Mouse (Mus musculus) forebrain, embryonic 12.5 days (tissue): Measurements from ENCODE around the gene Dnajc13. TPM values are rescaled to one million over a fixed set of nuclear protein-coding genes. Genes with fewer than 3 reads are reported as not detected.

Experiments
- ATAC-seq: fragments of 200-750 bp; cut with Nextera tagmentation; 2 replicates; pipeline ENCODE4 v1.8.0; 2017; ENCODE audit warnings: moderate TSS enrichment; ENCODE audit not compliant: low FRiP score
- H3K27ac ChIP-seq: fragments of 300-500 bp; sonication (generic); 2 replicates; pipeline ENCODE4 v1.5.1; 2016; ENCODE audit warnings: mild to moderate bottlenecking
- H3K27me3 ChIP-seq: fragments of 300-500 bp; sonication (generic); 2 replicates; pipeline ENCODE4 v1.6.1; 2016; ENCODE audit warnings: mild to moderate bottlenecking
- H3K36me3 ChIP-seq: fragments of 300-500 bp; sonication (generic); replicated peaks from 2 replicates; pipeline ENCODE4 v1.6.1; 2016; ENCODE audit warnings: mild to moderate bottlenecking
- H3K4me1 ChIP-seq: fragments of 300-500 bp; sonication (generic); 2 replicates; pipeline ENCODE4 v1.6.1; 2016
- H3K4me2 ChIP-seq: fragments of 300-500 bp; sonication (generic); 2 replicates; pipeline ENCODE4 v1.6.1; 2016; ENCODE audit warnings: mild to moderate bottlenecking, moderate library complexity
- H3K4me3 ChIP-seq: fragments of 300-500 bp; sonication (generic); replicated peaks from 2 replicates; pipeline ENCODE4 v1.5.1; 2016; ENCODE audit warnings: mild to moderate bottlenecking
- H3K9ac ChIP-seq: fragments of 300-500 bp; sonication (generic); 2 replicates; pipeline ENCODE4 v1.6.1; 2016; ENCODE audit warnings: mild to moderate bottlenecking
- H3K9me3 ChIP-seq: fragments of 300-500 bp; sonication (generic); 2 replicates; pipeline ENCODE4 v1.6.1; 2016
- WGBS: fragments of 180-500 bp; shearing (Covaris S2); methylation state at CpG from one replicate; pipeline ENCODE4 v1.1.7; 2016; 5-methylcytosine and 5-hydroxymethylcytosine counted together
- polyA plus RNA-seq: library from polyadenylated mRNA; unstranded; fragments of >200 nt; fragmentation: Nextera tagmentation; extraction: Ambion mirVana; gene quantifications from 2 replicates; pipeline ENCODE4 v1.2.1, GENCODE M21; 2016

The Dnajc13 gene
- polyA plus RNA-seq, 1 experiment from 2014 or later, result 26.7 TPM

GRCm38 (mm10) chr9:104165926-104166325, 96.8 kb downstream of the Dnajc13 start:
- Histone ChIP-seq H3K27me3 (no peaks in the 10 kb centered on the region), H3K27ac (no peak overlapping the region), H3K4me2 (no peak overlapping the region), H3K4me1 (no peaks in the 10 kb centered on the region), H3K4me3 (no peak overlapping the region), H3K36me3 (peaks cover 84% of the 10 kb centered on the region), H3K9me3 (no peaks in the 10 kb centered on the region), H3K9ac (no peak overlapping the region)
- no peak for ATAC-seq
- 94% methylated on average over 5 of the region's 5 CpGs for WGBS

- Histone ChIP-seq H3K4me2 (no peak overlapping the region), H3K4me1 (no peaks in the 10 kb centered on the region), H3K36me3 (peaks cover 89% of the 10 kb centered on the region), H3K27ac (no peak overlapping the region), H3K9ac (no peak overlapping the region), H3K4me3 (no peak overlapping the region), H3K27me3 (no peaks in the 10 kb centered on the region), H3K9me3 (no peaks in the 10 kb centered on the region)
- WGBS, result 89% methylated on average over 5 of the region's 5 CpGs
- no peak for ATAC-seq
Measured at GRCm38 (mm10) chr9:104164194-104164593, 98.5 kb downstream of the Dnajc13 start.

- Histone ChIP-seq H3K4me1 (no peaks in the 10 kb centered on the region), H3K4me3 (no peak overlapping the region), H3K4me2 (no peak overlapping the region), H3K27me3 (no peaks in the 10 kb centered on the region), H3K9me3 (no peaks in the 10 kb centered on the region), H3K27ac (no peak overlapping the region), H3K9ac (no peak overlapping the region), H3K36me3 (peaks cover 96% of the 10 kb centered on the region)
- no peak for ATAC-seq
- whole genome bisulfite sequencing, result 85% methylated on average over 7 of the region's 7 CpGs
Measured at GRCm38 (mm10) chr9:104161117-104161516, 101.6 kb downstream of the Dnajc13 start.

DNA sequence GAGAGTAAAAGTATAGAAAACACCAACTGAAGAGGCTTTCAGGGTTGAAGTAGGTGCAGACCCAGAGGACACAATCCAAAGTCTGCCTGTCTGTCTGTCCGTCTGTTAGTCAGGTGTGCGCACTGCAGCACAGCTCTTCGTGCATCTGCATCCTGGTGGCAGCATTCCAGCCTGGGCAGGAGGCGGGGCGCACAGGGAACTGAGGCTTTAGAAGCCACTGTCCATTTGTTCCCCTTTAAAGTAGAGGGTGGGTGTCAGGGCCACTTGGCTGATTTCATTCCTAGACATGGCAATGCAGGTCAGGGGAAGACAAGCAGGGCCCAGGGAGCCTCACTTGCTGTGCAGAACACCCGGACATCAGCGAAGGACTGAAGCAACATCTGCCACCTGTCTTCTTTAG, 105.4 kb downstream of the Dnajc13 start:
- Histone ChIP-seq H3K9ac (no peak overlapping the region), H3K9me3 (no peaks in the 10 kb centered on the region), H3K4me2 (no peak overlapping the region), H3K36me3 (peaks cover 95% of the 10 kb centered on the region), H3K27ac (no peak overlapping the region), H3K4me3 (no peak overlapping the region), H3K4me1 (no peaks in the 10 kb centered on the region), H3K27me3 (no peaks in the 10 kb centered on the region)
- WGBS, result 93% methylated on average over 7 of the region's 7 CpGs
- no peak for ATAC-seq

DNA sequence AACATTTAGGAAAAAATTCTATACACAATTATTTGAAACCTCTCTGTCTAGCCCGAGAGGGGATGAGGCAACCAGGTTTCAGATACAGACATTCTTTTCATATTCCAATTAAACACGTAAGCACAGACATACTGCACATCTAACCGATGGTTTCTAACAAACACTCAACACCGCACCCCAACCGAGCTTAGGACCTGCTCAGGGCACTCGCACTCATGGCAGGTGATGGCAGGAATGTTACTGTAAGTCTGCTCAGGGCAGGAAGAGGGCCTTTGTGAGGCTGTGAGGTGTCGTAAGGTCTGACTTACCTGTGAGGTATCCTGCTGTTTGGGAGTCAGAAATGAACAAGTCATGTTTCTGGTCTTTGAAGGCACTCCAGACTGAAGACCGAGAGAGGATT, 106.2 kb downstream of the Dnajc13 start:
- no peaks in the 10 kb centered on the region for H3K4me1 ChIP-seq
- H3K4me2 ChIP-seq, result no peak overlapping the region
- no peak overlapping the region for H3K9ac ChIP-seq
- H3K27ac ChIP-seq, result no peak overlapping the region
- no peaks in the 10 kb centered on the region for H3K9me3 ChIP-seq
- H3K36me3 ChIP-seq, result peaks cover 95% of the 10 kb centered on the region
- WGBS, result 93% methylated on average over 8 of the region's 8 CpGs
- no peaks in the 10 kb centered on the region for H3K27me3 ChIP-seq
- ATAC-seq, result no peak
- H3K4me3 ChIP-seq, result no peak overlapping the region

- no peak overlapping the region for H3K4me2 ChIP-seq
- ATAC-seq, result no peak
- no peaks in the 10 kb centered on the region for H3K4me1 ChIP-seq
- H3K27ac ChIP-seq, result no peak overlapping the region
- no peak overlapping the region for H3K9ac ChIP-seq
- H3K4me3 ChIP-seq, result no peak overlapping the region
- no peaks in the 10 kb centered on the region for H3K27me3 ChIP-seq
- peaks cover 94% of the 10 kb centered on the region for H3K36me3 ChIP-seq
- whole genome bisulfite sequencing, result 94% methylated on average over 14 of the region's 14 CpGs
- no peaks in the 10 kb centered on the region for H3K9me3 ChIP-seq
Measured at GRCm38 (mm10) chr9:104155100-104155715, 107.5 kb downstream of the Dnajc13 start.

GRCm38 (mm10) chr9:104152121-104152520, 110.6 kb downstream of the Dnajc13 start:
- Histone ChIP-seq H3K4me2 (no peak overlapping the region), H3K27ac (no peak overlapping the region), H3K36me3 (peaks cover 71% of the 10 kb centered on the region), H3K4me1 (no peaks in the 10 kb centered on the region), H3K9me3 (no peaks in the 10 kb centered on the region), H3K9ac (no peak overlapping the region), H3K27me3 (no peaks in the 10 kb centered on the region), H3K4me3 (no peak overlapping the region)
- WGBS, result 95% methylated on average over 7 of the region's 7 CpGs
- ATAC-seq, result no peak

DNA sequence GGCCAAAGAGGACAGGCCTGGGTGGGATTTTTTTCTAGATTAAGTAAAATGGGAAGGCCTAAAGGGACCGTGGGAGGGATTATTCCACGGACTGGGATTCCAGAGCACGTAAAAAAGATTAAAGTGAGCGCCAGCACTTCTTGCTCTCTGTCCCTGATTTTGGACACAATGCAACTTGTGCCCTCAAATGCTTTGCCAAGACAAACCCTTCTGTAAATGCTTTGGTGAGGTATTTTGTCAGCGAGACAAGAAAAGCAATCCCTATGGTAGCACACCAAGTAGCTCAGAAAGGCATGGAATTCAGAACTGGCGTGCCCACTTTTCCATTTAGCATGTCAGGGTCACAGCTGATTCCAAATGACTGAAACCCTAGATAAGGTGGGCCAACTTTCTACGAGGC, 113.8 kb downstream of the Dnajc13 start:
- Histone ChIP-seq H3K27ac (no peak overlapping the region), H3K36me3 (peaks cover 40% of the 10 kb centered on the region), H3K27me3 (no peaks in the 10 kb centered on the region), H3K4me3 (no peak overlapping the region), H3K4me1 (no peaks in the 10 kb centered on the region), H3K9me3 (no peaks in the 10 kb centered on the region), H3K4me2 (no peak overlapping the region), H3K9ac (no peak overlapping the region)
- WGBS, result 93% methylated on average over 7 of the region's 7 CpGs
- ATAC-seq, result no peak

GRCm38 (mm10) chr9:104146683-104147082, 116.0 kb downstream of the Dnajc13 start:
- 88% methylated on average over 7 of the region's 7 CpGs for WGBS
- peaks cover 20% of the 10 kb centered on the region for H3K36me3 ChIP-seq

DNA sequence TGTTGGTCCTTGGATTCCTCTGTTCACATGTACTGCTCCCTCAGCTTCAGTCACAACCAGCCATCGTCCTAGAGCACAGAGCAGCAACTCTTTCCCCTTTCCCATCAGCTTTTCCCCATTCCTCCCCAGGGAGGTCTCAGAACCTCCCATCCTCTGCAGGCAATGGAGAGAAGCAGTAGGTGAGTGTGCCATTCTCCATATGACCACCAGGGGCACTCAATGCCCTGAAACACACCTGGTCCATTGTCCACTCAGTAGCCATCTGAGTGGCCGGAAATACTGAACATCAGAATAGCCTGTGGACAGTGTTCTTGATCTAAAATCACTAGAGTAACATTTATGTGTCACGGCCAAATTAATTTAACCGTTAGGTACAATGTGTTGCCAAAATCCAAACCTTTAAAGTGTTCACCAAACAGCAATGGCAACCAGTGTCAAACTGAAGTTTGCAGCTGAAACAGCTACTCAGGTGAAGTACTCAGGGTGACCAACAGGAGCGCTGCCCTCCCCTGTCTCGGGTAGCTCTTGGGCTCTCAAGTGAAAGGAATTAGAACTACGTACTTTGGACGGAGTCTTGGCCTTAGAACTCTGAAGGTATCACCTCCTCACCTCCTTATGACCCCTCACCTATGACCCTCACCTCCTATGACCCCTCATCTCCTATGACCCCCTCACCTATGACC, 118.3 kb downstream of the Dnajc13 start:
- Histone ChIP-seq H3K27ac (no peak overlapping the region), H3K9me3 (no peaks in the 10 kb centered on the region), H3K36me3 (no peaks in the 10 kb centered on the region), H3K4me1 (no peaks in the 10 kb centered on the region), H3K4me2 (no peak overlapping the region), H3K4me3 (no peak overlapping the region), H3K27me3 (no peaks in the 10 kb centered on the region), H3K9ac (no peak overlapping the region)
- ATAC-seq, result no peak
- 81% methylated on average over 8 of the region's 8 CpGs for WGBS

More at GRCm38 (mm10) chr9:104146683-104147082, 116.0 kb downstream of the Dnajc13 start:
- no peak for ATAC-seq
- no peak overlapping the region for H3K4me3 ChIP-seq
- no peak overlapping the region for H3K9ac ChIP-seq
- no peaks in the 10 kb centered on the region for H3K27me3 ChIP-seq
- no peaks in the 10 kb centered on the region for H3K4me1 ChIP-seq
- no peak overlapping the region for H3K27ac ChIP-seq
- H3K9me3 ChIP-seq, result no peaks in the 10 kb centered on the region
- H3K4me2 ChIP-seq, result no peak overlapping the region

DNA sequence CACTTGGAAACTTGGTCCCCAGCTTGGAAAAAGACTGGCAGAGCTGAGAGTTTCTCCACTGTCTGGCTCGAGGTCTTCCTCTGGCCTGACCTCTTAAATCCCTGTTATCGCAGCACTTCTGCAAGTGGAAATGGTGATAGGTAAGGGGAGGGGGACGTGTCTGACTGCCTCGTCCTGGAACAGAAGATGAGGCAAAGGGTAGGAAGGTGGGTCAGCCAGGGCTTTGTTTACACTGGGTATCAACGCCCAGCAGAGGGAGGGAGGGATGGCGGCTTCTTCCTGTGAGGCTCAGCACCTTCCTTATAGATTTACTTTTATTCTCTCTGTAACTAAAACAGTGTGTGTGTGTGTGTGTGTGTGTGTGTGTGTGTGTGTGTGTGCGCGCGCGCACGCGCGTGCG, 119.9 kb downstream of the Dnajc13 start:
- no peak for ATAC-seq
- 87% methylated on average over 14 of the region's 14 CpGs for WGBS
- no peak overlapping the region for H3K4me2 ChIP-seq
- no peaks in the 10 kb centered on the region for H3K36me3 ChIP-seq
- H3K4me3 ChIP-seq, result no peak overlapping the region
- H3K27ac ChIP-seq, result no peak overlapping the region
- H3K9ac ChIP-seq, result no peak overlapping the region
- no peaks in the 10 kb centered on the region for H3K4me1 ChIP-seq
- H3K27me3 ChIP-seq, result no peaks in the 10 kb centered on the region
- H3K9me3 ChIP-seq, result no peaks in the 10 kb centered on the region

- Histone ChIP-seq H3K4me1 (no peaks in the 10 kb centered on the region), H3K4me2 (no peak overlapping the region), H3K27ac (no peak overlapping the region), H3K9ac (no peak overlapping the region), H3K27me3 (no peaks in the 10 kb centered on the region), H3K4me3 (no peak overlapping the region), H3K36me3 (no peaks in the 10 kb centered on the region), H3K9me3 (no peaks in the 10 kb centered on the region)
- no peak for ATAC-seq
- WGBS, result 92% methylated on average over 6 of the region's 6 CpGs
Measured at GRCm38 (mm10) chr9:104140351-104140750, 122.4 kb downstream of the Dnajc13 start.

GRCm38 (mm10) chr9:104130141-104130755, 132.5 kb downstream of the Dnajc13 start:
- H3K9me3 ChIP-seq, result no peaks in the 10 kb centered on the region
- H3K4me2 ChIP-seq, result no peak overlapping the region
- H3K9ac ChIP-seq, result no peak overlapping the region
- 90% methylated on average over 9 of the region's 9 CpGs for WGBS
- no peaks in the 10 kb centered on the region for H3K36me3 ChIP-seq
- H3K27me3 ChIP-seq, result no peaks in the 10 kb centered on the region
- H3K4me1 ChIP-seq, result peaks cover 9% of the 10 kb centered on the region
- ATAC-seq, result no peak
- no peak overlapping the region for H3K27ac ChIP-seq
- H3K4me3 ChIP-seq, result no peak overlapping the region
